Mouse (Mus musculus) midbrain, embryonic 11.5 days (tissue): ENCODE data around the gene 1110008L16Rik. TPM values are rescaled to one million over a fixed set of nuclear protein-coding genes. Genes with fewer than 3 reads are reported as not detected.

Experiments used
- ATAC-seq: fragments of 200-750 bp; cut with Nextera tagmentation; 2 replicates; pipeline ENCODE4 v1.8.0; 2017; ENCODE audit warnings: moderate TSS enrichment, moderate library complexity; ENCODE audit not compliant: low FRiP score
- DNase-seq: peaks from one replicate; pipeline ENCODE4 v3.0.0; 2015; ENCODE audit warnings: low spot score; ENCODE audit errors: missing footprints
- H3K27ac ChIP-seq: fragments of 300-500 bp; sonication (generic); 2 replicates; pipeline ENCODE4 v1.5.1; 2014; ENCODE audit warnings: low read depth, low read length
- H3K27me3 ChIP-seq: fragments of 300-500 bp; sonication (generic); 2 replicates; pipeline ENCODE4 v1.6.1; 2014; ENCODE audit warnings: mild to moderate bottlenecking, low read length, moderate library complexity, mixed read lengths; ENCODE audit not compliant: control insufficient read depth, insufficient read depth
- H3K36me3 ChIP-seq: fragments of 300-500 bp; sonication (generic); 2 replicates; pipeline ENCODE4 v1.6.1; 2014; ENCODE audit warnings: mild to moderate bottlenecking, low read length, moderate library complexity, mixed read lengths; ENCODE audit not compliant: control insufficient read depth, insufficient read depth
- H3K4me1 ChIP-seq: fragments of 300-500 bp; sonication (generic); 2 replicates; pipeline ENCODE4 v1.6.1; 2014; ENCODE audit warnings: low read length; ENCODE audit not compliant: control insufficient read depth, insufficient read depth
- H3K4me2 ChIP-seq: fragments of 300-500 bp; sonication (generic); 2 replicates; pipeline ENCODE4 v1.6.1; 2014; ENCODE audit warnings: mild to moderate bottlenecking, moderate library complexity
- H3K4me3 ChIP-seq: fragments of 300-500 bp; sonication (generic); 2 replicates; pipeline ENCODE4 v1.5.1; 2014; ENCODE audit warnings: low read depth, low read length
- H3K9ac ChIP-seq: fragments of 300-500 bp; sonication (generic); 2 replicates; pipeline ENCODE4 v1.6.1; 2014; ENCODE audit warnings: low read length
- H3K9me3 ChIP-seq: fragments of 300-500 bp; sonication (generic); 2 replicates; pipeline ENCODE4 v1.6.1; 2016; ENCODE audit warnings: low read length; ENCODE audit not compliant: control insufficient read depth
- WGBS: fragments of 180-500 bp; shearing (Covaris S2); extraction: QIAGEN DNeasy Blood & Tissue Kit; methylation state at CpG from one replicate; pipeline ENCODE4 v1.1.7; 2014; 5-methylcytosine and 5-hydroxymethylcytosine counted together
- polyA plus RNA-seq: library from polyadenylated mRNA; unstranded; fragments of >200 nt; fragmentation: Nextera tagmentation; extraction: Ambion mirVana; gene quantifications from 2 replicates; pipeline ENCODE4 v1.2.1, GENCODE M21; 2014

The 1110008L16Rik gene
- polyA plus RNA-seq, 1 experiment from 2014 or later, result 17.9 TPM

GRCm38 (mm10) chr12:55426300-55426699, 126.9 kb downstream of the 1110008L16Rik start:
- no peak for DNase-seq
- no peak for ATAC-seq
- H3K4me1 ChIP-seq, result no peaks in the 10 kb centered on the region
- no peaks in the 10 kb centered on the region for H3K27me3 ChIP-seq
- no peaks in the 10 kb centered on the region for H3K9me3 ChIP-seq
- no peak overlapping the region for H3K9ac ChIP-seq
- 89% methylated on average over 7 of the region's 7 CpGs for WGBS
- H3K36me3 ChIP-seq, result no peaks in the 10 kb centered on the region
- H3K27ac ChIP-seq, result no peak overlapping the region
- H3K4me2 ChIP-seq, result no peak overlapping the region
- H3K4me3 ChIP-seq, result no peak overlapping the region

DNA sequence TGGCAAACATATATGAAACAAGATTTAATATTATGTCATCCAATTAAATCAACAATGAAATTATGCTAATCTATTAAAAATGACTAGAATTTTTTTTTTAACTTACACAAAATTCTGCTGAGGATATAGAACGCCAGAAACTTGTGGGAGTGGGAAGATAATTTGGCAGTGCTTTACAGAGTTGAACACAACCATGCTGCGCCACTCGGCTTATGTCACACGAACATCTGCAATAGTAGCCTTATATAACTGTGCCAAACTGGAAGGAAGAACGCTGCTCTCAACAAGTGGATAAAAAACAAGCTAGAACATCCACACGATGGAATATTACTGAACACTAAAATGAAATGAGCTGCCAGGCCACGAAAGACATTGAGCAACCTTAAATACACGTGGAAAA, 129.8 kb downstream of the 1110008L16Rik start:
- ATAC-seq, result no peak
- 87% methylated on average over 8 of the region's 8 CpGs for WGBS
- no peaks in the 10 kb centered on the region for H3K36me3 ChIP-seq

GRCm38 (mm10) chr12:55429956-55430355, 130.6 kb downstream of the 1110008L16Rik start:
- H3K36me3 ChIP-seq, result no peaks in the 10 kb centered on the region
- no peaks in the 10 kb centered on the region for H3K4me1 ChIP-seq
- WGBS, result 95% methylated on average over 4 of the region's 4 CpGs
- no peak overlapping the region for H3K4me3 ChIP-seq
- H3K9me3 ChIP-seq, result no peaks in the 10 kb centered on the region
- H3K27me3 ChIP-seq, result no peaks in the 10 kb centered on the region
- H3K4me2 ChIP-seq, result no peak overlapping the region
- no peak overlapping the region for H3K27ac ChIP-seq
- no peak for DNase-seq
- H3K9ac ChIP-seq, result no peak overlapping the region
- no peak for ATAC-seq

More for the DNA sequence above, 129.8 kb downstream of the 1110008L16Rik start:
- no peaks in the 10 kb centered on the region for H3K9me3 ChIP-seq
- H3K4me3 ChIP-seq, result no peak overlapping the region
- DNase-seq, result no peak
- no peak overlapping the region for H3K27ac ChIP-seq
- H3K4me2 ChIP-seq, result no peak overlapping the region
- H3K27me3 ChIP-seq, result no peaks in the 10 kb centered on the region
- no peaks in the 10 kb centered on the region for H3K4me1 ChIP-seq
- no peak overlapping the region for H3K9ac ChIP-seq

Other genes starting within 250 kb of the 1110008L16Rik start
- gene 2700097O09Rik, start 219.5 kb upstream of the 1110008L16Rik start, polyA plus RNA-seq, result 33.2 and 36.2 TPM in 2 replicates
- gene Srp54a, start 219.3 kb upstream of the 1110008L16Rik start, polyA plus RNA-seq, result 176 and 184 TPM in 2 replicates
- gene Fam177a, start 175.1 kb upstream of the 1110008L16Rik start, polyA plus RNA-seq, result 13.6 and 16.0 TPM in 2 replicates
- gene Srp54b, start 144.5 kb upstream of the 1110008L16Rik start, polyA plus RNA-seq, result 56.3 and 60.0 TPM in 2 replicates
- gene 1700047I17Rik2, start 100.0 kb upstream of the 1110008L16Rik start, polyA plus RNA-seq, result not detected in 2 replicates
- gene Srp54c, start 69.4 kb upstream of the 1110008L16Rik start, polyA plus RNA-seq, result 73.4 and 82.2 TPM in 2 replicates
- gene Ppp2r3c, start 3.4 kb downstream of the 1110008L16Rik start, polyA plus RNA-seq, result 33.4 and 37.4 TPM in 2 replicates
- 506 and 513 TPM in 2 replicates for gene Psma6, start 84.6 kb downstream of the 1110008L16Rik start, polyA plus RNA-seq
- gene Nfkbia, start 193.1 kb downstream of the 1110008L16Rik start, polyA plus RNA-seq, result 43.1 and 45.0 TPM in 2 replicates